Mouse (Mus musculus) regulatory T cell (primary cell): ENCODE data around the gene Gls.

Source experiments
- in situ Hi-C: fragments of 300-600 bp; cut with MboI, MseI; formaldehyde crosslinking; loops from one replicate; pipeline ENCODE4 v1.15.1; 2025; ENCODE audit warnings: high pct_unique_total_duplicates

Gls gene

DNA sequence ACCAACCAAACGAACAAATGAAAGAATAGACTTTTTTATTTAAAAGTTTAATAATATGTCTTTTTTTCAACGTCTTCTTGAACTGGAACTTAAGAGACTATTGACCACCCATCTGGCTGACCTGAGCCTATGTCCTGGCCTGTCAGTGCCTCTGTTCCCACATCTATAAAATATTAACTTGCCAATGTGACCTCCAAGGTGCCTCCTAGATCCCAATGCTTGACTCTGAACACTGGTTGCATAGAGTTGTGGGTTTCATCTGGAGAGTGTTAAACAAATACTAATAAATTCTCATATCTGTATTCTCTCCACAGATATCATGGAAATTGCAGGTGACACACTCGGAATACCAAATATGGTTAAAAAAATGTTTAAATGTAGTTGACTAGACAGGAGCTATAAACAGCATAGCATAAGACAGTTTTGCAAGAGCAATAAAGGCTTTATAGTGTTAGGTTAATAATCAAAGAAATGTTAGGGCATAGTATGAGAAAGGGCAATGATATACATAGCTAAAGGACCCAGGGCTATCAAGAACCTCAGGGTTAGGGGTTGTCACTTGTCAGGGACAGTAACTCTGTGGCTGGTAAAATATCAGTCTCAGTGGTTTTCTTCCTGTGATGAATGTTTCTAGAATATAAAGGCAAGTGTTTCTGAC is 16.0 kb upstream of the Gls start:
- in situ Hi-C loops: no loop called here

DNA sequence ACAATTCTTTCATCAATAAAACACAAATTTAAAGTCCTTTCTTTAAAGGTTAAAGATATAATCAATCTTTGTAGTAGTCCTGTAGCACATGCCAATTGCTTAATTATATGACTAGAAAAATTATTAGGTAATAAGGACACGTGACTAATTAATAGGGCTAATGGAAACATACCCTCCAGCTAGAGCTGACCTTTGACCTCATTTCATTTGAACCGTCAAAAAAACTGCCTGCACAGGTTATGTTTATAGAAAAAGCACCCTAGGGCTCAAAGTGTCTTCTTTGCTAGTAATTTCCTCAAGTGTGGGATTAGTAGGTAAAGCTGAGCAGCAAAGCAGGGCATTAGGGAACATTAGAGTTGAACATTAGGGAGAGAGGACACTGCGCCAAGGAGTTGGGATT is 9.2 kb upstream of the Gls start:
- in situ Hi-C loops: no loop called here

DNA sequence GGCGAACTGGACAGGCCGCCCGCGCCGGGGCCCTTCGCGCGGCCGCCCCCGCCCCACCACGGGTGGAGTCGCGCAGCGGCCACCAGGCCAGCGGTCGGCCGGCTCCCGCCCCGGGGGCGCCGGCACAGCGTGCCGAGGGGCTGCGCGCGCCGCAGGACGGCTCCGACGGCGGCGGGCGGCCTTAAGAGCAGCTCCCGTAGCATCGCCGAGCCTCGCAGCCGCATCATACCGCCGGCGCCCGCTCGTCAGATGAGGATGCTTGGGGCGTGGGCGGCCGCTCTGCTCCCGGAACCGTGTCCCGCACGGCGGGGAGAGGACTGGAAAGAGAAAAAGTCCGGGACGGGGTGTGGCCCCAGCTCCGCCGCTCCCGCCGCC is 279 bp downstream of the Gls start:
- in situ Hi-C loops: no loop called here

DNA sequence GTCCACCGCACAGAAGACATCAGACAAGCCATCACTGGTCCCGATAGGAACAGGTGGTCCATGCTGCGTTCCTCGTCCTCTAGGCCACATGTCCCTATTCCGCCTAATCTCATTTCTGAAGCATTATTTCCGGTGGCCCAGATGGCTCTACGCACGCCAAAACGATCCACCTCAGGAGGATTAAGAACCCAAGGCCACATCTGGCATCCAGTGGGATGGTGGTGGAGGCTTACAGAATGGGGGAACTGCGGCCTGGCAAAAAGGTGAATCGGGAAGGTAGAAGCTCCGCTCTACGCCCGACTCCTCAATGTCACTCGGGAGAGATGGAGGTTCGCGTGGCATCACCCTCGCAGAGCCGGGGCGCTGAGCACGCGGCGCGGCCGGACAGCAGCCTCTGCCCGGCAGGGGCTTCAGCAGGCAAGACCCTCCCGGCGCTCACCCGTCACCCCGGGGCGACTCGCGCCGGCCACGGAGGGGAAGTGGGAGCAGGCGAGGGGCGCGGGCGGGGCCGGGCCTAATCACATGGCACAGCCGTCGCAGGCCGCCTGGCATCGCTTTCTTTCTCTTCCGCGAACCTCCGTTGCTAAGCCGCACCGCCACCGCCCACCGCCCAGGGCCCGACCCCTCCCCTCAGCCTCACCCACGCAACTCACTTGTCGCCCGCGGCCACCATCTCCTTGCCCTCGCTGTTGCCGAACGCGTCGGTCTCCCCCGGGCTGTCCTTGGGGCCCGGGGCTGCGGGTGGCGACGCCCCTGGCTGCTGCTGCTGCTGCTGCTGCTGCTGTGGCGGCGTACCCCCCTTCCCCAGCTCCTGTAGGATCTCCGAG is 880 bp downstream of the Gls start:
- in situ Hi-C loops: no loop called here

DNA sequence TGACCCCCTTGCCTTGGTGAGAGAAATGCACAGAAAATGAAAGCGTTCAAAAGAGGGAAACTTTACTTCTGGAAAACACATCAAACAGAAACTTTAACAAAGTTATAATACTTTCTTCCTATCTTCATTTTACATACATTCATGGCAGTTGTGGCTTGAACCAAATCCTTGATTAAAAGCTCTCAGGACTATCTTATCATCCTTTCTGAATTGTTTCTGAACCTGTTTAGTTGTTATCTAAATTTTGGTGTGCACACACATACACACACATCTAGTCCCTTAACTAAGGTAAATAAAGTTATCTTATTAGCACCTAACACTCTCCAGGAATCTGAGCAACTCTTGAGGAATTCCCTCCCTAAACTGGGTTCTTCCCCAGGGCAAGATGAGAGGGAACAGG is 2.6 kb downstream of the Gls start:
- in situ Hi-C loops: no loop called here

DNA sequence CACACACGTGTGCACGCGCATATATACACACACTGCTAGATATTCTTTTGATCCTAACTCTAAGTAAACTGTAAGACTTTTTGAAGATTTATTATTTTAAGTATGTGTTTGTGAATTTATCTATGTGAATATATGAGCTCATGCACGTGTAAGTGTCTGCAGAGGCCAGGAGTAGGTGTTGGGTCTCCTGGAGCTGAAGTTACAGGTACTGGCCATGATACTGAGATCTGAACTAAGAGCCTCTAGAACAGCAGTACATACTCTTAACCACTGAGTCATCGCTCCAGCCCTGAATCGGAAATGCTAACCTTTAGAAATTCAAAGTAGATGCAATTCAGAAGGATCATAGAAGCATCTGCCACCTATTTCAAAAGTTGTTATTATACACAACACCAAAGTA is 4.9 kb downstream of the Gls start:
- in situ Hi-C loops: no loop called here

DNA sequence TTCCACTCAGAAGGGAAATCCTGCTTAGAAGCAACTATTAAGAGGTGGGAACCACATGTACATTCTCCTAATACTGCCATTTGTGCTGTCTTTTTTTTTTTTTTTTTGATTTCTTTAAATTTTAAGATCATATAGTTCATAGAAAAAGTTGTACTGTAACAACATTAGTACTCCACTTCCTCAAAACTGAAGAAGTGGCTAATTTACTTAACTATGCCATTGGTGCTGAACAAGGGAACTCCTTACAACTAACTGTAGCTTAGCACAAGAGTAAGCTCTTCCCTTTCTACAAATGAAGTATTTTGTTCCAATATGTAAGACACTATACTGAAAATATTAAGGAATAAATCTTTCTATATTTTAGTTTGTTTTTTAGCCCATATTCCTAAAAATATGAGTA is 6.6 kb downstream of the Gls start:
- in situ Hi-C loops: no loop called here

DNA sequence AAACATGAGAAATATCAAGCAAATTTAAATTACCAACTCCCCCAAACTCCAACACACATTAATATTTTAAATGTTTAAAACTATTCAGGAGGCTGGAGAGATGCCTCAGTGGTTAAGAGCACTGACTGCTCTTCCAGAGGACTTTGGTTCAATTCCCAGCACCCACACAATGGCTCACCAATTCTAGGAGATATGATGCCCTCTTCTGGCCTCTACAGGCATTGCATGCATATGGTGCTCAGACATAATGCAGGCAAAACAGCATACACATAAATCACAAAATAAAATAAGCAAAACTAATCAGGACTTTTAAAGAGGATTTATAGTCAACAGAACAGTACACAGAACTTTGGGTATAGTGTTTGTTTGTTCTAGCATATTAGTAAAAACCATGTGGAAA is 16.3 kb downstream of the Gls start:
- in situ Hi-C loops: no loop called here

DNA sequence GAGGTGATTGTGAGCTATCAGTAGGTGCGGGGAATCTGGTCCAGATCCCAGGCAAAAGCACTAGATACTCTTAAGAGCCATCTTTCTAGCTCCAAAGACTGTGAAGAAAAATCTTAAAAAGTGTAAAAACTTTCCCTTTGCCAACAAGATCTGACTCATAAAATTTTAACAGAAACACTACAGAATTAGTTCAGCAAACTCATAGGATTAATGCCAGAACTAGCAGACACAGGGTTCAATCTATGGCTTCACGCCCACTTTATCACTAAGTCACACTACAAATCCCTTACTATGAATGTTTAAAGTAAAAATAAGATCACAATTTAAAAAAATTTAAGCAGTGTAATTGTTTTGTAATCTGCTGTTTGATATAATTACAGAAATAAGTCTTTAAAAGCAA is 50.0 kb downstream of the Gls start:
- in situ Hi-C loops: no loop called here

DNA sequence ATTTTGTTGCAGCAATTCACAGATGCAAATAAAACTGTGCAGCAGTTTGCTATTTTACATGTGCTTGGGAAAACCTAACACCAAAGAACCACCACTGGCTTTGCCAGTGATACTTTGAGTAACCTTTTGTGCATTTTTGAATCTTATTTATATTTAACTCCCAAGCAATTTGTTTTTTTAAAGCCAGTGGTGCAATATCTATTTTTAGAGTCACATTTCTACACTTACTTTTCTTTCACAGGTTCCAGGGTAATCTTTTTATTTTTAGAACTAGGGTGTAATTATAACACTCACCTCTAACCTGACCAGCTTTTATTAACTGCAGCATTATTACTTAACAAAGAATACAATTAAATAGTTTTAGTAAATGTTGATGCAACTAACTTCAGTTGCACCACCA is 51.0 kb downstream of the Gls start:
- in situ Hi-C loops: no loop called here

DNA sequence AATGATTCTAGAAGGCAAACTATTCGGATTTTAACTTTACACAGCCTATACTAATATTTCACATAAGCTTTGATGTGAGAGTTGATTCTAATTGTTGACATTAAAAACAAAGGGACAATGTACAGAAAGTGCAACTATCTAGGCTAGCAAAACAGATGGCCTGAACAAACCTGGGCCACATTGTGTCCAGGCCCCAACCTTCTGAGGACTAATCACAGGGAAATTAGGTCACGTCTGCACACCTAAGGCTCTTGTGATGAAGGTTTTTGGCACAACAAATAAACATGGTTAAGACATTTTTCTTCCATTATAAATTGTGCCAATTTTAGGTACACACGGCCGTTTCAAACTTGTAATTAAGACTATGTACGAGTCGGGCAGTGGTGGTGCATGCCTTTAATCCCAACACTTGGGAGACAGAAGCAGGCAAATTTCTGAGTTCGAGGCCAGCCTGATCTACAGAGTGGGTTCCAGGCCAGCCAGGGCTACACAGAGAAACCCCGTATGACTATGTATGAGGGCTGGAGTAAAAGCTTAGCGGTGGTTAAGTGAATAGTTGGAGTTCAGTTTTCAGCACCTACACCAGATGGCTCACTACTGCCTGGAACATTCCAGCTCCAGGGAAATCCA is 53.0 kb downstream of the Gls start:
- in situ Hi-C loops: no loop called here

DNA sequence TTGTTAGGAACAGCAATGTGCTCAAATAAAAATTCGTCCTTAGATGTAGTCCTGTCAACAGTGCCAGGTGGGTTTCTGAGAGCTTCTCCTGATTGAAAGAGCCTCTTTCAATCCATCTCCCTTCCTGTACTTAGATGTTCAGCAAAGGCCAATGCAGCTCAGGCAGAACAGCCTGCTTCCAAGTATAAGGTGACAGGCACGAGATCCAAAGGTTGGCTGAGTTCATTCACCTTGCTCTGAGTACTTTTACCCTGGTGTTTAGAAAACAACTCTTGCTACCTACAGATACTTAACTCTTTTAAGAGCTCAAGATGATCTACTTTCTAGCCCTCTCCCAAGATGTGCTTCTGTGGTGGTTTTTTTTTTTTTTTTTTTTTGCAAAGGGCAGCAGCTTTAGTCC is 56.0 kb downstream of the Gls start:
- in situ Hi-C loops: no loop called here

DNA sequence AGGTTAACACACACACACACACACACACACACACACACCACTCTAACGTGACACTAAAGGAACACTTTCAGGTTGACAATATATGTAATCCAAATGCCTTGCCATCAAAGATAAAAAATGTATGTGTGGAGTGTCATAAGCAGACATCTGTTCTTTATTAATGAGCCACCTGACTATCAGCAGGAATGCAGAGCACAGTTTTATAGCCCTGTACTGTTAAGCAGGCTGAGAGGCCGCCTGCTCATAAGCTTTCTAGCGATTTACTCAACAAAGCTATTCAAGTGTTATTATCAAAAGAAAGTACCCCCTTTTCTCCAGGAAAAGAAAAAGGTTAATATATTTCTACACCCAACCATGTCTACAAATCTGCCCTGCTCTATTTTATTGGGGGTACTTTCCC is 57.0 kb downstream of the Gls start:
- in situ Hi-C loops: no loop called here

DNA sequence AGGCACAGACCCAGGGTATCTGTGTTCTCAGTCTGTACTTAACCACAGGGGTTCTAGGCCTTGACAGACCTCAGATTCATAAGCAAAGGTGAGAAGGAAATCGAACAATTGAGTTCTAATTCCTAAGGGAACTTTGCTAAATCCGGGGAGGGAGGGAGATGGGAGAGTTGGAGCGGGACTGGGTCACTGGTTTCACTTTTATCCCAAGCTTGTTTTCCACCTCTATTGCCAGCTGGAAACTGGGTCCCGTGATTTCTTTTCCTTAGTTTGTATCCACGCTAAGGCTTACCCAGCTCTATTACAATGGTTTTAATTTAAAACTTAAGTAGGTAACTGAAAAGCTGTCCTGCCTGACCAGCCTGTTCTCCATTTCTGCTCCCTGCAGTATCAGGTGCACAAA is 57.7 kb downstream of the Gls start:
- in situ Hi-C loops: no loop called here

DNA sequence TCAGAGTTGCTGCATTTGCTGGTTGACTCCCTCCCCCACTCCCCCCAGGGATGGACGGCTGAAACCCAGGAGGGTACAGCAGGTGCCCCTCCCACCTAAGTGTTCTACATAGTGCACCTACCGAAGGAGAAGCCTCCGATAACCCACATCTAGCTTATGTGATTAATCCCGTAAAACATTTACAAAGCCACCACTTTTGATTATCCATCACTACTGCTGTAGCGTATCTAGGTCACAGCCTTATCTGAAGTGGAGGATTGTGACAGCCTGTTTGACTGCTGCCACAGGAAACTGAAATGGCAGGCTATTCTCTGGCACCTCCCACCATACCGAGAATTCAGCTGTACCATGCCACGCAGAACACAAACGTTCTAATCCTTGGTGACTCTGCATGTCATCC is 61.8 kb downstream of the Gls start:
- in situ Hi-C loops: no loop called here

DNA sequence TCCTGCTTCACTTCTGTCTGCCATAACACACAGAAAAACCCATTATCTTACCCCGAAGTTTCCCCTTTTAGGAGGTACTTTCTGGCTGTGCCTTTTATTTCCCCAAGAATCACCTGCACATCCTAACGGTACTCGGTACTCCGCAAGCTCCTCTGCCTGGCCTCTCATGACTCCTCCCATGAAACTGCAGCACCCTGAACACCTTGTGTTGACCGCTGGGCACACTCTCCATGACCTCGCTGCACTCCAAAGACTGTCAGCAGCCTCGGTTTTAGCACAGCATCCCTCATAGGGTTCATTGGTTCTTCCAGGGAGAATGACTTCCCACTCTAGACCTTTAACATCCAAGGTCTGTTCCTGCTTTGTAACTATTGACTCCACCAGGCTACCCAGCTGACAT is 62.3 kb downstream of the Gls start:
- in situ Hi-C loops: no loop called here

DNA sequence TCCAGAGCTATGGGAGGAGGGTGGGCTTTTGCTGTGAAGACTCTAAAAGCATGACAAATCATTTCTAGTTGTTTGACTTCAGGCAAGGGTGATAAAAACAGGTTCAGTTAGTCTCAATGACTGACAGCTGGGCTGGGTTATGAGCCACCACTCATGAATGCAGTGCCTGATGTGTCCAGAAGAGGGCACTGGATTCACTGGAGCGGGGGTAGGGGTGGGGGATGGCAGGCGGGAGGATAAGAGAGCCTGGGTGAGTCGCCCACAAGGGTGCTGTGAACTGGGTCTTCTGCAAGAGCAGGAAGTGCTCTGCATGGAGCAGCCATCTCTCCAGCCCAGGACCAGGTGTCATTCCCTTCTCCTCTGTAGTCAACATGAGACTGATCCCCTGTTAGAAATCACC is 63.0 kb downstream of the Gls start:
- in situ Hi-C loops: no loop called here

DNA sequence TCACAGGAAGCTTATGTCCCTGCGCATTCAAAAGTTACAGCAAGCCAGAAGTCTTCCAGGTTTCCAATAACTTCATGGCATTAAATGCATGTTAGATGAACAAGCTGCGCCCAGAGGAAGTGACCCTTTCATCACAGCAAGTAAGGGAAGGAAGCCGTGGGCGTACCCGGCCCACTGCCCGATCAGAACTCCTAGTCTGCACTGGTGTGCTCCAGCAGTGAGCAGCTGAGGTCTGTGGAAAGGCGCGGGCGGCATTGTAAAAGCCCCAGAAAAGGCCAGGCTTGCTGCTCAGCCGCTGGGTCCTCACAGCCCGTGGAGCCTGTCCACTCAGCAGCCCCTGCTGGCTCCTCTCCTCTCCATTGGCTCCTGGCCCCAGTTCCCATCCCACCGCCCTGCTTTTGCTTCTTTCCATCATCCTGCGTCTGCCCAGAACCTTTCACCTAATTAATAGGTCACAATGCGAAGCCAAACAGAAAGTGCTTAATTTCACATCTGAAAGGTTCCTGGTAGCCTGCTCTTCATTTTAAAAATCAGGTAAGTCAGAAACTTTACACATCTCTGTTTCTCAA is 66.3 kb downstream of the Gls start:
- in situ Hi-C loops: no loop called here

DNA sequence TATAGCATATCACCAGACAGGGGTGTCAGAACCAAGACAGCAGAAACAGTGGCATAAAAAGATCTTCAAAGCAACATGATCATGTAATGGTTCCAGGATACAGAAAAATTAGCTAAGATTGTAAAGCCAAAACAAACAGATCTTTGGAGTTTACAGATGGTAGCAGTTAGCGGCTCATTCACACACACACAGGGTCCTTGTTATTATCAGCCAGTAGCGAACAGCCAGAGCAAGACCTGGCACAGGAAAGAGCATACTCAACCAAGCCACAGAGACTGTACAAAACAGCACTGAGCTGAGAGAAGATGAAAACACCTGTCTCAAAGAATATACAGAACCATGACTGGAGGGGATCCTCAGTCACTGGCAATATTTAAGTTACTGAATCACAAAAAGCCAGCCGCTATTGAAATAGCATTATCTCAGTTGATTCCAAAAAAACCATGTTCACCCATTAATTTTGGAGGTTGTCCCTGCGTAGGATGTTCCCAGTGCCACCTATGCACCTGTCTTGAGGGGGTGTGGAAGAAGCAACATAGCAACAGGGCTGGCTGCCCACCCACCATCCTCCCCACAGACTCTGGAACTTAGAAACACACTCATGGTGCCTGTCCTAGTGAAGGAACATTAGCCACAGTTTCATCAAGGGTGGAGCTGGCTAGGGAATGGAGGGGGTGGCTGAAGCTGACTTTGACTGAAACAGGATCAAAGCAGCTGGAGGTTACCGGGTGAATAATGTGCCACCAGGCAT is 69.2 kb downstream of the Gls start:
- in situ Hi-C loops: no loop called here

DNA sequence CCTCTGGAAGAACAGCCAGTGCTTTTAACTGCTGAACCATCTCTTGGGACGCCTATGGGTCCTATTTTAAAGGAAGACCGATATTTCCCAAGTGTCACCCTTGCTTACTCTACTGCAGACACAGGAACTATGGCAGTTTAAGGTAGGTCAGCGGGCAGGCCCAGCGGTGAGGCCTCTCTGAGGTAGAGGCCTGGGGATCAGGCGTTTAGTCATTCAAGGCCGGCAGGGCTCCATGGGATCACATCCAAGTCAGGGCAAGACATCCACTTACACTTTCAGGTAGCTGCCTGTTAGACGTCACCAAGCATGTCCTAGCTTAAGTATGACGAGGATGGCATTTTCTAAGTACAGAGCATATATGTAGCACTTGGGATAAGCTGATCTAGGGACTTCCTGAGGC is 71.9 kb downstream of the Gls start:
- in situ Hi-C loops: no loop called here

DNA sequence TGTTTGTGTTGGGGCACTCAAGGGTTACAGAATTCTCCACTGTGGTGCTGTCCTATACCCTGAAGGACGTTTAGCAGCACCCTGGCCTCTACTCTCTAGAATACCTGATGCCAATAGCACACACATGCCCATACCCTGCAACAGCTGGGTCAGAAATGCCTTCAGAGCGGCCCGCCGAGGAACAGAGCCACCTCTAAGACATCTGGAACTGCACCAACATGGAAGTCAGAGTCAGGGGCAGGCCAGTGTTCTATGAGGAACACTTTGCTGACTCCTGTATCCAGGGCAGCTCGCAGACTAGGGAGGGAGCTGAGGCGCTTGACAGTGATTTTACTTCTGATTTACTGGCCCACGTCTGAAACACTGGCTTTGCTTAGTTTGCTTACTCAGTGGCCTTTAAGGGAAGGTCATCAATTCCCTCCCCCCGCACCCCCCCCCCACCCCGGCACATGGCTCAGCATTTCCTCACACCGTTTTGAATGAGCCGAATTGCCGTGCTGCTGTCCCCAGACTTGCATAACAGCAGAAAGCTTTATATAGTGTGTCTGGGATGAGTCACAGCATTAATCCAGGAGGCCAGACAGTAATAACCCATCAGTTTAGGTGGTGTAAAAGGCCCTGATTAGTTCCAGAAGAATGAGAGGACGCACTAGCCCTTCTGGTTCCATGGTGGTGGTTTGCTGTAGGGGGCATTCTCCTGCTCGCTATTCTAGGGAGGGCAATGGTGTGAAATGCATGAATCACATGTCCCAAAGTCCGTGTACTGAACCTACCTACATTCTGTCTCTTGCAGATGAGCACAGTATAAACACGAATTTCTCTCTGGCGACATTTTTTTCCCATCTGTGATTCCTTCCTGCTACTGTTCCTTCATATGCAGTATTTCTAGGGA is 74.3 kb downstream of the Gls start:
- in situ Hi-C loops: no loop called here
